Mouse (Mus musculus) left cerebral cortex, postnatal 25 days (tissue): ENCODE measurements around the gene Sfmbt1. TPM values are rescaled to one million over a fixed set of nuclear protein-coding genes. Genes with fewer than 3 reads are reported as not detected.
A peak's percentile ranks its signal among the peaks of the same experiment; 100 is the strongest.

Experiments
- DNase-seq, 2 experiments: peaks; one replicate each; pipeline ENCODE4 v3.0.0; 2022; ENCODE audit warnings: low spot score in 2 of 2, mixed read lengths in 1 of 2
- intact Hi-C: fragments of 180-260 bp; cut with DNase I; formaldehyde crosslinking; loops from one replicate; pipeline ENCODE4 v1.15.1; 2025
- total RNA-seq, 2 experiments: library from RNA; stranded (reverse); gene quantifications; 2 replicates each; pipeline ENCODE4 v1.2.3; 2021

Gene Sfmbt1
- total RNA-seq, 2 experiments from 2014 or later: 33.1 to 34.9 TPM

DNA sequence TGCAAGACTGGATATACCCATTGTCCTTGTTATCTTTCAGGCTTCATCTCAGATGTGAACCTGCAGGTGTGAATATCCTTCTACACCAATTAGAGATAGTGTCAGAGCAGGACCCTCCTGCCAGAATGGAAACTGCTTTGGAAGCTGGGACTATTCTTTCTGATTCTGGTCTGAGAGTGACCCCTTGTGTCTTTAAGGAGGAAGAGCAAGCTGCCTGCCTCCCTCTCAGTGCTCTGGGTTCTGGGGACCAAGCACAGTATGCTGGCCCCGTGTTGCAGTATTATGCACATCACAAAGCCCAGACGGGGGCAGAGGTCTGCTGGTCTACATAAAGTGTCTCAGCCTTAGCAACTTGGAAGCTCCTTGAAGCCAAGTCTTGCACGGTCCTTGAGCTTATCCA is 150.7 kb downstream of the Sfmbt1 start:
- DNase-seq: no peak
- intact Hi-C loops: loop anchor here (5.0 kb wide), 1 partner anchor 38 kb away; the partner anchor contains the start of gene Tmem110

DNA sequence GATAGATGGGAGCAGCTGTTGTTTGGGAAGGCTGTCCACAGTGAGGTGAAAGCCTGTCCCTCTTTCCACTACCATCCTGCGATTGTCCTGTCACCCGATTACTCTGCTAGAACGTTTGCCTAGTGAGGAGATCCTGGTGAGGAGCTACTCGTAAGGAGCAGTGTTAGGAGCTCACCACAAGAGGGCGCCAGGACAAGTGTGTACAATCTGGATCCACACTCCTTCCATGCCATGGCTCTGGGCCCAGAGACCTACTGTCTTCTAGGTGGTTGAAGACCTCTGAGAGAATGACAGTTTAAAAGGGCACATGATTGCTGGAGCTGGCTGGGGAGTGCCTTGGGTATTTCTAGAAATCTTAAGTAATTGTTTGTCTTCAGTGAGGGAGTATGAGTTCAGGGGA is 152.4 kb downstream of the Sfmbt1 start:
- DNase-seq: peak; percentile 61 to 77
- intact Hi-C loops: loop anchor here (2.0 to 5.0 kb wide), 2 partner anchors 40 to 78 kb away; partner anchors contain the start of gene Tmem110

GRCm38 (mm10) chr14:30868826-30869225 is 154.2 kb downstream of the Sfmbt1 start:
- intact Hi-C loops: loop anchor here (5.0 kb wide), 1 partner anchor 42 kb away; the partner anchor contains the start of gene Tmem110
- DNase-seq: no peak

GRCm38 (mm10) chr14:30869391-30869801 is 154.7 kb downstream of the Sfmbt1 start:
- DNase-seq: no peak
- intact Hi-C loops: loop anchor here (5.0 kb wide), 1 partner anchor 42 kb away; the partner anchor contains the start of gene Tmem110

DNA sequence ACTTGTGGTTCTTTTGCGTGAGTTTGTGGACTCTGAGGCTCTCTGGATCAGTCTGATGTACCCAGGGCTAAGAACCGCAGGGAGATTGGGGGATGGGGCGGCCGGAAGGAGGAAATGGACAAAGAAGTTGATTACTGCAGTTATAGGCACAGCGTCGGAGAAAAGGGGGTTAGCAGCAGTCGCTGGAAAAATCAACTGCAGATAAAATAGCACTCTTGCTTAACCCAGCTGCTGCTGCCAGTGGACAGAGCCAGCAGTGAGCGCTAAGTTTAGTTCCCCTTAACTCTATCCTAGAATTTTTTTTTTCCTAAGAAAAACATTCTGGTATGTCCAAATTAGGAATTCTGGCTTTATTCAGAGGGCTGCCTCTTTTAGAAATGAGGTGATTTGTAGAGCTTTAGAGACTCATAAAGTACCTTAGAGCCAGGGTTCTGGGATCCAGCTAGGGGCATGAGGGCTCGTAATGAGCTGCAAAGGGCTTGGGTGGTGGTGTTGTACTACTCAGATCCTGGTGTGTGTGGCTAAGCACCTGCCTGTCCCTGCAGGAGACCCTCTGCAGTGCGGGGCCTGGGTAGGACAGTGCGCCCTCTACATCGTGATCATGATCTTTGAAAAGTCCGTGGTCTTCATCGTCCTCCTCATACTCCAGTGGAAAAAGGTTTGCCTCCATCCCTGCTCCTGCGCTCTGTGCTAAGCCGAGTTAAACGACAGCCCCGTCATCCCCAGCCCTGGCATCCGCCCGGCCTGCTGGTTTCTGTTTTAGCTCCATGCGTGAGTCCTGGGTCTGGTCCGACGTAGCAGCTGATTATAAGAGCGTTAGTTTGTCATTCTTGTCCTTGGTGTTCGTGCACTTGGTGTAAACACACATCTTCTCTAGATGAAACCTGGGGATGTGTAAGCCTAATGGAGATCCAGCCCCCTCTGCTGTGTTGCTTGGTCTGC is 155.8 kb downstream of the Sfmbt1 start:
- peak in 1 of 2 experiments; percentile 68 for DNase-seq
- intact Hi-C loops: no loop called here

Other genes starting within 250 kb of the Sfmbt1 start
- gene Dcp1a, start 235.3 kb upstream of the Sfmbt1 start, total RNA-seq: 10 to 100 TPM; 19.5 to 21.5 TPM
- 10 to 100 TPM; 43.1 to 59.1 TPM for gene Cacna1d, start 223.4 kb upstream of the Sfmbt1 start, total RNA-seq
- 100 to 1,000 TPM; 156 to 169 TPM for gene Tkt, start 166.5 kb upstream of the Sfmbt1 start, total RNA-seq
- 10 to 100 TPM; 12.4 to 15.2 TPM for gene Prkcd, start 88.6 kb upstream of the Sfmbt1 start, total RNA-seq
- gene Rft1, start 60.5 kb upstream of the Sfmbt1 start, total RNA-seq: 10 to 100 TPM; 11.4 to 12.4 TPM
- gene Tmem110, start 110.7 kb downstream of the Sfmbt1 start, total RNA-seq: 10 to 100 TPM; 18.7 to 21.0 TPM
- gene Mustn1, start 164.4 kb downstream of the Sfmbt1 start, total RNA-seq: 1 to 10 TPM; 3.1 to 3.8 TPM
- gene Itih4, start 171.6 kb downstream of the Sfmbt1 start, total RNA-seq: under 1 TPM; 0.11 to 0.30 TPM
- 10 to 100 TPM; 17.2 to 22.3 TPM for gene Itih3, start 208.9 kb downstream of the Sfmbt1 start, total RNA-seq
- gene Itih1, start 228.4 kb downstream of the Sfmbt1 start, total RNA-seq: not detected
- 10 to 100 TPM; 15.6 to 18.9 TPM for gene Nek4, start 236.5 kb downstream of the Sfmbt1 start, total RNA-seq